Mouse (Mus musculus) naive thymus-derived CD4-positive, alpha-beta T cell, adult 2 months (primary cell): ENCODE data around the gene Sytl3.

ENCODE experiments used
- DNase-seq: peaks from one replicate; pipeline ENCODE4 v3.0.0-alpha.2; 2011; ENCODE audit warnings: low read depth

The Sytl3 gene

GRCm38 (mm10) chr17:6736306-6737272 lies 77.7 kb downstream of the Sytl3 start:
- DNase-seq: peak; percentile 29

GRCm38 (mm10) chr17:6737273-6737997 lies 78.5 kb downstream of the Sytl3 start:
- peak; percentile 26 for DNase-seq

- DNase-seq: no peak
These were observed 79.9 kb downstream of the Sytl3 start for GRCm38 (mm10) chr17:6738836-6739235.

- no peak for DNase-seq
These were observed 80.4 kb downstream of the Sytl3 start for GRCm38 (mm10) chr17:6739266-6739665.

GRCm38 (mm10) chr17:6739756-6740155 lies 80.9 kb downstream of the Sytl3 start:
- DNase-seq: no peak

GRCm38 (mm10) chr17:6740331-6741170 lies 81.7 kb downstream of the Sytl3 start:
- no peak for DNase-seq

- DNase-seq: no peak
These were observed 82.4 kb downstream of the Sytl3 start for GRCm38 (mm10) chr17:6741271-6741670.

- DNase-seq: peak; percentile 29
These were observed 83.5 kb downstream of the Sytl3 start for GRCm38 (mm10) chr17:6742083-6743038.

- peak; percentile 56 for DNase-seq
These were observed 84.2 kb downstream of the Sytl3 start for GRCm38 (mm10) chr17:6743039-6743575.

- peak; percentile 81 for DNase-seq
These were observed 84.9 kb downstream of the Sytl3 start for GRCm38 (mm10) chr17:6743787-6744239.

- peak; percentile 55 for DNase-seq
These were observed 85.5 kb downstream of the Sytl3 start for GRCm38 (mm10) chr17:6744366-6744765.

- no peak for DNase-seq
These were observed 86.0 kb downstream of the Sytl3 start for GRCm38 (mm10) chr17:6744871-6745270.

- peak; percentile 17 for DNase-seq
These were observed 86.6 kb downstream of the Sytl3 start for GRCm38 (mm10) chr17:6745503-6745902.

GRCm38 (mm10) chr17:6745975-6746374 lies 87.1 kb downstream of the Sytl3 start:
- peak; percentile 44 for DNase-seq

GRCm38 (mm10) chr17:6746452-6747231 lies 87.7 kb downstream of the Sytl3 start:
- peak; percentile 30 for DNase-seq

- DNase-seq: no peak
These were observed 88.6 kb downstream of the Sytl3 start for GRCm38 (mm10) chr17:6747478-6747877.

GRCm38 (mm10) chr17:6748779-6749464 lies 90.0 kb downstream of the Sytl3 start:
- DNase-seq: peak; percentile 21

GRCm38 (mm10) chr17:6751221-6751859 lies 92.4 kb downstream of the Sytl3 start:
- DNase-seq: no peak
